Mouse (Mus musculus): ENCODE measurements around the gene Gnb5.

DNA sequence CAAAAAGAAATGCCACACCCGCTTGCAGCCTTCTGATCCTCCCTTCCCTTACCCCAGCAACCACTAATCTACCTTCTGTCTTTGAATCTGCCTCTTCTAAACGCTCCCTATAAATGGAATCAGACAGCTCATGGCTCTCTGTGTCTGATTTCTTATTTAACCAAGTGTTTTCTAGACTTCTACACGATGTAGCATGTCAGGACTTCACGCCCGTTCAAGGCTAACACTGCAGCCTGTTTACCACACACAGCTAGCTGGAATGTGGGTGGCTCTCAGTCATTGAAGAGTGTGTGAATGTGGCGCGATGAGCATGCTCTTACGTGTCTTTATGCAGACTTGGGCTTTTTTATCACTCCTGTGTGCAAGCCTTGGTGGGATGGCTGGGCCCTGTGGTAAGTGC is 47.0 kb downstream of the Gnb5 start:
- no peak for TF ChIP-seq CTCF (IDR thresholded peaks at IDR 0.05; ENCODE audit: low read depth, low read length)
- no peak for TF ChIP-seq POLR2A (IDR thresholded peaks at IDR 0.05; ENCODE audit: extremely low read depth, insufficient read depth, low read length)

All from liver, adult 2 months (tissue).